Mouse (Mus musculus) kidney, postnatal 4 days (tissue): ENCODE results near the gene Olfr667.
"Not testable (repeated sequence)": the region's sequence is repeated elsewhere in the genome, so short reads cannot be mapped to it uniquely, and the experiment has no call there.

Experiments used
- DNase-seq, 2 experiments: peaks; one replicate each; pipeline ENCODE4 v3.0.0; 2021; ENCODE audit warnings: mixed read lengths in 2 of 2

The Olfr667 gene

DNA sequence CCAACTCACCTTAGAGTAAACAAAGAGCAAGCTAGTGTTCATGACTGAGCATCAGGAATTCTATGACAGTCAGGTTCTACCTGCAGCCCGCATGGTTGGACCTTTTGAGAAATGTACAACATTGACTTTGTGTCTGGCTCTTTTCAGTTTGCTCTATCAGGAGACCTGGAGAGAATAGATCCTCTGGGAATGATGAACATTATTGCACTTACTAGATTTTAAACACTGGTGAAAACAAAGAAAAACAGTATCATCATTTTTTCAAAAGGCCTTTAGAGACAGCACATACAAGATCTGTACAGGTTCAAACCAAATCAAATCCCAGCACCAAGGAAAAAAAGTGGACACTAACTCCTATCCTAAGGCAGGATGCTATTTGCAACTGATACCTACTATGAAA is at the start of gene Olfr667:
Gene Olfr667 (minus strand): TSS at position 101 of the 400 bp plus-strand sequence.
- no peak for DNase-seq

DNA sequence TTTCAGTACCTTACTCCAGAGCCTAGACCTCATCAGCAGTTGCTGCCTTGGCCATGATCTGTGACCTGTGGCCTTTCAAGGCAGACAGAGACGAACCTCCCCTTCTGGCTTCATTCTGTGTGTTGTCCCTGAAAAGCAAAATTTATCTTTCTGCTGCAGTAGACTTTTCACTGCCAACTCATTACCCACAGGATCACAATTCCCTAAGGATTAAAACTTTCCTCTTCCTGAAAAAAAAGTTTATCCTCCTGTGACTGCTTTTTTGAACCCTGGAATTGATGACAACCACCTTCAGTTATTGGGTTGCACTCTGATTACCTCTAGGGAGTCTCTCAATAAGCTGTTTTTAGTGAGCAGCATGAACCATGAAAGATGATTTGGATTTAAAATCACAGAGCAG is 41.2 kb upstream of the Olfr667 start, which contains the start of gene Olfr670:
Gene Olfr670 (minus strand): TSS at position 101 of the 400 bp plus-strand sequence.
- DNase-seq: no peak

DNA sequence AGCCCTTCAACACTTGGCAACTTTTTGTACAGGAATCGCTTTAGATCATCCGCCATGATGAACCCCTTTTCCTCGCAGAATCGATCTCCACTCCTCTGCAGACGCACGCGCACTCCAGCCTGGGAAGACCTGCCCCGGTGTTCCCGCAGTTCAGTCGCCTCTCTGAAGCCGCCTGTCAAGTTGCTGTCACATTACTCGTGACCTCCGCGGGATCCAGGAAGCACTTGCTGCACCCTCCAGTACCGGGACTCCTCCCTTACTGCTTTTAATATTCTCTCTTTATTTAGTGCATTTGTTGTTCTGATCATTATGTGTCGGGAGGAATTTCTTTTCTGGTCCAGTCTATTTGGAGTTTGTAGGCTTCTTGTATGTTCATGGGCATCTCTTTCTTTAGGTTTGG is 29.0 kb upstream of the Olfr667 start:
- DNase-seq: not testable (repeated sequence)

DNA sequence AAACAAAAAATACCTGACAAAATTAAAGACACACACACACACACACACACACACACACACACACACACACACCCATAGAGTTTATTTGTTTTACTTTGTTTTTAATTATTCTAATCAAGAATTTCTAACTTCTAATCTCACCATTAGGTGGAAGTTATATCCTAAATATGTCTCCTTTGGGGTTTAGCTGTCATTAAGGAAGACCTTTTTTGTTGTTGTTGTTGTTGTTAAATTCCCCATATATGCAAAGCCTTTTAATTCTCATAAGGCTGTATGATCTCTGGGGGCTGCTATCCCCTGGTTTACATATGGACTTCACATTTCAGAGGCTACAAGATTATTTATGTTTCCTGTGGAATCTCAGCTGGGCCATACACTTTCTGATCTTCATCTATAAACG is 12.7 kb upstream of the Olfr667 start, which contains the start of gene Olfr669:
Gene Olfr669 (plus strand): TSS at position 301 of the 400 bp plus-strand sequence.
- DNase-seq: no peak

DNA sequence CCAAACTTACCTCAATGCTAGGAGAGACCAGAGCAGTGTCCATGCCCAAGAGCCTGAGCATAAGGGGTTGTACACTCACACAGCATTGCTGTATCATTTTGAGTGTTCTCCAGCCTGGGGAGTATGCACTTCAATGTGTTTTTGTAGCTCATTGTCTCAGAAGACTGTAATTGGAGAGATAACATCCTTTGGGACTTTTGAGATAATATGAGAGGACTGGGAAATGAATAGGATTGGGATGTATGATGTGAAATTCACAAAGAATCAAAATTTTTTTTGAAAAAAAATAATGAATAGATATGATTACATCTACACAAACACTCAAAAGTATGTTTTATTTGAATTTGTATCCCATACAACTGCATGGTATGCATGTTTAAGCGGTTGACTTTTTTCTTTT is 6.7 kb upstream of the Olfr667 start, which contains the start of gene Olfr668:
Gene Olfr668 (minus strand): TSS at position 101 of the 400 bp plus-strand sequence.
- DNase-seq: no peak

DNA sequence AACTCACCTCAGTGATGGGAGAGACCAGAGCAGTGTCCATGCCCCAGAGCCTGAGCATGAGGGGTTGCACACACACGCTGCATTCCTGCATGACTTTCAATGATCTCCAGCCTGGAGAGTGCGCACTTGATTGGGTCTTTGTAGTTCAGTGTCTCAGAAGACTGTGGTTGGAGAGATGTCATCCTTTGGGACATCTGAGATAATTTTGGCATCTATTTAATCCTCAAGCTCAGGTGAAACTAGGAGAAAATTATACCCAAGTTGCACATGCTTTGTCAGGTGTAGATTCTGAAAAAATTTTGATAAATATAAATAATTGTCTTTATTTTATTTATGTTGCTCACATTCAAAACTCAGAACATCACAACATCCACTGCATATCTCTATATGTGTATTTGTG is 25.4 kb downstream of the Olfr667 start, which contains the start of gene Olfr666:
Gene Olfr666 (minus strand): TSS at position 101 of the 400 bp plus-strand sequence.
- no peak for DNase-seq

DNA sequence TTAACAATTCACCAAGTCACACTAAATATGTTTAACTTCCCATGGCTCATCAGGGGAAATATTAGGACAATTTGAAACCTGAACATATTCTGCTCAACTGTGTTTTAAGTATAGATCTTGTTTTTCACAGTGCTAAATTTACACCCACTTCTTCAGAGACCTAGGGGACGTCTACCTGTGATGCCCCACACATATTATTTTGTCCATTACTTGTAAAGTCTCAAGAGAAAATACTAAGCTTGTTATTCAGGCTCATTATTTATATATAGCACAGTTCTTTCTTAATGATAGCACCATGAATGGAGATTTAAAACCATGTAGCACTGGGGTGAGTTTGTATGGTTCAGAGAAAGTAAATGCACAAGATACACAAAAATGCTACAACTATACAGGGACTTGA is 43.6 kb downstream of the Olfr667 start, which contains the start of gene Olfr665:
Gene Olfr665 (plus strand): TSS at position 301 of the 400 bp plus-strand sequence.
- DNase-seq: no peak
